Mouse (Mus musculus): ENCODE measurements around the gene Anapc5. TPM values are rescaled to one million over a fixed set of nuclear protein-coding genes. Genes with fewer than 3 reads are reported as not detected.

The Anapc5 gene
- total RNA-seq (2021), result 100 to 1,000 TPM; 222 to 229 TPM
- long read RNA-seq, experiment 1, transcript Anapc5-201 (17 exons, 2,760 nt), result major isoform, 169 of 322 reads
- long read RNA-seq, experiment 1, transcript Anapc5-218 (17 exons, 2,404 nt), result minor isoform, 103 of 322 reads
- long read RNA-seq, experiment 1, partial matches to known transcripts, result 17 of 322 reads
- long read RNA-seq, experiment 1, other reads (novel, unspliced or antisense), result 25 of 322 reads
- long read RNA-seq, experiment 2, transcript Anapc5-201 (17 exons, 2,760 nt), result major isoform, 124 of 255 reads
- long read RNA-seq, experiment 2, transcript Anapc5-218 (17 exons, 2,404 nt), result minor isoform, 84 of 255 reads
- long read RNA-seq, experiment 2, partial matches to known transcripts, result 18 of 255 reads
- long read RNA-seq, experiment 2, other reads (novel, unspliced or antisense), result 23 of 255 reads

DNA sequence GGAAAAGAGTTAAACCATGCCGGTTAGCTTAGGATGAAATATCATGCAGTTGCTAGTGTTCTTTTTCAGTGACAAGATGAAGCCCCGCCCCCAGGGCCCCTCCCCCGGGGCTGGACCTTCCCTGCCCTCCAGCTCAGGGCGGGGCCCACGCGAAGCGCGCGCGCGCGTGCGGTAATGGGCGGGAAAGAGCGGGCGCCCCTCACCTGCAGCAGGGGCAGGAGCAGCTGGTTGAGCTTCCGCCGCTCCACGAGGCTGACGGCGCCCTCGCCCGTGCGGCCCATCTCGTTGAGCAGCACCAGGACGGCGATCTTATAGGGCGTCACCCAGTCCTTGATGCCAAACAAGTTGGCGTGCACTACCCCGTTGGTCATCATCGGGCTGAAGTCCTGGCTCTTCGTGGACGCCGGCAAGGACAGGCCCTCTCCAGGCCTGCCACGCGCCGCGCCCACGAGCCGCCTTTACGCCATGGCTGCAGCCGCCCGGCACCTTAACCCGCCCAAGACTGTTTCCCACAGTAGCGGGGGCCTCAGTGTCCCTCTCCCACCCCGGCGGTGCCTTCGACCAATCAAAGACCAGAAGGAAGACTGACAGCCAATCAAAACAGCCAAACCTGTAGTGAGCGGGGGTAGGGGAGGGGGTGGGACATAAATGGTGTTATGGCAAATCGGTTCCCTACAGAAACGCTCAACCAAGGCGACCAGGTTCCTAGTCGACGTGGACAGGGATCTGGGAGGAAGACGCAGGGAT lies at the start of gene Anapc5:
Anapc5 (minus strand) TSS at position 563 of the 747 bp plus-strand sequence.
- H3K4me3 ChIP-seq, result peak within 1 kb of the TSS; percentile 87
- H3K27ac ChIP-seq, result peak within 1 kb of the TSS; percentile 92
- no peak for TF ChIP-seq CTCF (IDR thresholded peaks at IDR 0.05)
- peak; percentile 87 to 90 for DNase-seq (ENCODE audit: extremely low spot score in 1 of 2, low spot score in 2 of 2)
- intact Hi-C loops (cut with DNase I), result loop anchor here (1.0 kb wide), 1 partner anchor 29 kb away; the partner anchor contains the start of gene Rnf34

DNA sequence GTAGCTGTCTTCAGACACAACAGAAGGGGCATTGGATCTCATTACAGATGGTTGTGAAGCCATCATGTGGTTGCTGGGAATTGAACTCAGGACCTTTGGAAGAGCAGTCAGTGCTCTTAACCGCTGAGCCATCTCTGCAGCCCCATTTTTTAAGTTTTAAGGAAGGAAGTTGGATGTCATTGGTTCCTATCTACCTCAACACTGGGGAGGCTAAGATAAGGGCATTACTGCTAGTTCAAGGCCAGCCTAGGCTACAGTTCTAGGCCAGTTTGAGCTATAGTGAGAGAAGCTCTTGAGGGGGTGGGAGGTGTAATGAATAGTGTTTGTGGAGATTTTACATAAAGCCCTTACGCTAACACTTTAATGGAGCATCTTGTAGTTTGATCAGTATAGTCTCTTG lies 41.9 kb upstream of the Anapc5 start:
- no peak for DNase-seq (ENCODE audit: extremely low spot score in 1 of 2, low spot score in 2 of 2)
- Histone ChIP-seq H3K27ac (no peak overlapping the region), H3K4me3 (no peak overlapping the region)
- no peak for TF ChIP-seq CTCF (IDR thresholded peaks at IDR 0.05)
- intact Hi-C loops (cut with DNase I), result no loop called here

DNA sequence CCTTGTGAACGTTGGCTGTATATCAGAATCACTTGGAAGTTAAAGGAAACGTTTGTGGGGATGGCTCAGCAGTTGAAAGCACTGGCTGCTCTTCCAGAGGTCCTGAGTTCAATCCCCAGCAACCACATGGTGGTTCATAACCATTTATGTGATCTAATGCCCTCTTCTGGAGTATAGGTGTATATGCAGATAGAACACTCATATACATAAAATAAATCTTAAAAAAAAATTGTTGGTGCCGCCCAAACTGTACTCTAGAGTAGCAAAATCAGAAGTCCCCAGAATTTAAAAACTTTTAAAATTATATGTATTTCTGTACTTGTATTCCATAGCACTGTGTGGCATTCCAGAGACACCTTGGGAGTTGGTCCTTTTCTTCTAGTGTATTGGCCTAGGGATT lies 34.7 kb upstream of the Anapc5 start:
- Histone ChIP-seq H3K27ac (no peak overlapping the region), H3K4me3 (no peak overlapping the region)
- DNase-seq (ENCODE audit: extremely low spot score in 1 of 2, low spot score in 2 of 2), result no peak
- peak; percentile 22; the same call in 1 of the 2 replicates for TF ChIP-seq CTCF (IDR thresholded peaks at IDR 0.05)
- intact Hi-C loops (cut with DNase I), result no loop called here

DNA sequence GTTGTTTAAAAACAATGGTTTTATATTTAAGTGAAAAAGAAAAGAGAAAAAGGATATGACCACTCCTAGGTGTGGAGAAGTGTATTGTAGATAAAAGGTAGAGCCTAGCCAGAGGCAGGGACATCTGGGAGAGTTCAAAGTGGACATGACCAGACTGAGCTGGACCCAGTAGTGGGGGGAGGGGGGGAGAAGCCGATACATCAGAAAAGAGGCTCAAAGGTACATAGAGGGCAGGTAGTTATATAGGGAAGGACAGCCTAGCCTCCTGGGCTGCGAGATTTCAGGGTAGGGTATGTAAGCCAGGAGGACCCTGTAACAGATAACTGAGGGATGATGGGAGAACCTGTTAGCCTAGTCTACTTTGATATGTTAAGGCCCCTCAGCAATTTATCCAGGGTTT lies 31.5 kb upstream of the Anapc5 start:
- H3K4me3 ChIP-seq, result no peak overlapping the region
- no peak overlapping the region for H3K27ac ChIP-seq
- DNase-seq (ENCODE audit: extremely low spot score in 1 of 2, low spot score in 2 of 2), result no peak
- TF ChIP-seq CTCF (IDR thresholded peaks at IDR 0.05), result no peak
- intact Hi-C loops (cut with DNase I), result no loop called here

DNA sequence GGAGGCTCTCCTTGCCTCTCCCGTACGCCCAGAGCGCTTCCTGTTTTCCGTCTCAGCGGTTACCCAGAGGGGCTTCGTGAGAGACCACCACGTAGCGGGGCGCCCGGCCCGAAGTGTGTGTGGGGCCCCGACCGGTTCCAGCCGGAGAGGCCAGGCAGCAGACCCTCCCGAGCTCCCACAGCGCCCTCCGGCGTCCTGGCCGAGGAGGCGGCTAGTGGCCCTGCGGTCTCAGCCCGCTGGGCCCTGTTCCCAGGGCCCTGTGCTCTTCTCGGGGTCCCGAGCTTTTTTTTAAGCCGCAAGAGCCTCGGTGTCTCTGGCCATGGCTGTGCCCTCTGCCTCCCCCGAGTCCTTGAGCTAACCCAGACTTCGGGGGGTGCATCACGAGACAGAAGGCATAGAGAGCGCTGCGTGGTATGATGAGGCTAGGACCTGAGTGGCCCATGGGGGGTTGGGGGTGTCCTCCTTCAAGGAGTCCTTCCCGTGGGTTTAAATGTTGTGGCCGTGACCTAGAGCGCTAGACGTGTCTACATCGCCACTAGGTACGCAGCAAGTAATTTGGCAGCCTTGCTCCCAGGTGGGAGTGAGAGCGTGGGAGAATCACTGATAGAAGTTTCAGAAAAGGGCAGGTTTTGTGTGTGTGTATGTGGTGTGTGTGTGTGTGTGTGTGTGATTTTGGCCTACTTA lies 29.3 kb upstream of the Anapc5 start:
- H3K27ac ChIP-seq, result peak overlapping the region; percentile 97
- peak overlapping the region; percentile 95 for H3K4me3 ChIP-seq
- intact Hi-C loops (cut with DNase I), result loop anchor here (1.0 kb wide), 1 partner anchor 29 kb away; the partner anchor contains the start of gene Anapc5
- peak; percentile 40 for TF ChIP-seq CTCF (IDR thresholded peaks at IDR 0.05)
- peak in 1 of 2 experiments; percentile 21 for DNase-seq (ENCODE audit: extremely low spot score in 1 of 2, low spot score in 2 of 2)

DNA sequence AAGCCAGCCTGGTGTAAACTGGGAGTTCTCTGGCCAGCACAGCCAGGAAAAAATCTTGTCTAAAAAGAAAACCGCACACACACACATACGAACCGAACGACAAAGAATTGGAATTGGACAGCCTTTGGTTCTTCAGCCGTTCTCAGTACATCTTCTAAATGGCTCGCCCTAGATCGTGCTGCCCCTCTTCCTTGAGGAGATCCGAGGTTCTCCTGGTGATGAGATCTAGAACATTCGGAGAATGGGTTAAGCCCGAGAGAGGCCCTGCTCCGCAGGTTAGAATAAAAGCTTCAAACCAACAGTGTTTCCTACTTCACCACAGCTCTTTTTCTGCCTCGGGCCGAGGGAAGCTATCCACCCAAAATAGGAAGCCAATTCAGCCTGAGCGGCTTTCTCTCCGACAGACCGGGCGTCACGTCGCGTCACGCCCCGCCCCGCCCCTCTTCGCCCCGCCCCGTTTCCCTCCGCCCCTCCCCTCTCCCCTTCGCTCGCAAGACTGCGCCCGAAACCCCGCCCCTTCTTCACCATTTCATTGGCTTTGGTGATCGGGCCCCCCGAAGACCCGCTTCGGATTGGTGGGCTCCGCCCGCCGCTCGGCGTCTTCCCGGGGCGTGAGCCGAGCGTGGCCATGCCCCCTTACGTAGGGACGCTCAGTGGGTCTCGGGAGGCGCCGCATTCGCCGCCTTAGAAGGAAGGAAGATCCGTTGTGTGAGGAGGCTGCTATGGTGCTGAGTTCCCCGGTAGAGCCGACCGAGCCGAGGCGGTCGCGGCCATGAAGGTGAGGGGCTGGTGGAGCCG lies 28.6 kb upstream of the Anapc5 start, which contains the start of gene Rnf34:
Rnf34 (plus strand) TSS at position 528 of the 798 bp plus-strand sequence.
- Histone ChIP-seq H3K27ac (peak within 1 kb of the TSS; percentile 97), H3K4me3 (peak within 1 kb of the TSS; percentile 95)
- intact Hi-C loops (cut with DNase I), result loop anchor here (1.0 kb wide), 1 partner anchor 28 kb away; the partner anchor contains the start of gene Anapc5
- no peak for TF ChIP-seq CTCF (IDR thresholded peaks at IDR 0.05)
- peak; percentile 95 to 98 for DNase-seq (ENCODE audit: extremely low spot score in 1 of 2, low spot score in 2 of 2)

DNA sequence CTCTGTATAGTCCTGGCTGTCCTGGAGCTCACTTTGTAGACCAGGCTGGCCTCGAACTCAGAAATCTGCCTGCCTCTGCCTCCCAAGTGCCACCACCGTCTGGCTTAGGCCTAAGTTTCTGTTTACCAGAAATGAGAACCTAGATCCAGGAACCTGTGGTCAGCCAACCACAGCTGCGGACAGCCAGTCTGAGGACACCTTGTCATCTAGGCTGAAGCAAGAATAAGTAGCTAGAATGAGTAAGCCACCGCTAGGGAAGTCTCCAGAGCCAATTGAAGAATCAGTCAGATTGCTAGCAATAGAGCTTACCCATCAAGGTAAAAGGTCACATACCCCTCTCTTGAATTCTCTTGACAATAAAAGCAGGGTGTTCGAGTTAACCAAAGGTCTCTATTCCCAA lies 22.7 kb upstream of the Anapc5 start:
- no peak overlapping the region for H3K4me3 ChIP-seq
- no peak for DNase-seq (ENCODE audit: extremely low spot score in 1 of 2, low spot score in 2 of 2)
- no peak overlapping the region for H3K27ac ChIP-seq
- no peak for TF ChIP-seq CTCF (IDR thresholded peaks at IDR 0.05)
- intact Hi-C loops (cut with DNase I), result no loop called here

DNA sequence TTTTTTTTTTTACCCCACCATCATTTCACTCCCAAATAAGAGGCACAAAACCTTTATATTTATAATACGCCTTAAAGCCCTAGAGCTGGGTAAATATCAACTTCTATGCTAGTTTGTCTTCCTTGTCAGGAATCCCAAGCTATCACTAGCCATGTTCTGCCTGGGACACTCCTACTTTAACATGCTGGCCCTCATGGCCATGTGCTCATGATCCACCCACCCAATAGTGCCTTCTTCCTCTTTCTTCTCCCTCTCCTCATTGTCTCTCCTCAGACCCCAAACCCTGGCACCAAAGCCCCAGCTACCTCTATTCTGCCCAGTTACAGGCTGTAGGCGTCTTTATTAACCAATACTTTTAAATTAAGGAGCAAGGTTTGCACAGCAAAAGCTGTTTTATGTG lies 20.0 kb upstream of the Anapc5 start:
- H3K4me3 ChIP-seq, result no peak overlapping the region
- no peak for DNase-seq (ENCODE audit: extremely low spot score in 1 of 2, low spot score in 2 of 2)
- H3K27ac ChIP-seq, result no peak overlapping the region
- no peak for TF ChIP-seq CTCF (IDR thresholded peaks at IDR 0.05)
- intact Hi-C loops (cut with DNase I), result no loop called here

DNA sequence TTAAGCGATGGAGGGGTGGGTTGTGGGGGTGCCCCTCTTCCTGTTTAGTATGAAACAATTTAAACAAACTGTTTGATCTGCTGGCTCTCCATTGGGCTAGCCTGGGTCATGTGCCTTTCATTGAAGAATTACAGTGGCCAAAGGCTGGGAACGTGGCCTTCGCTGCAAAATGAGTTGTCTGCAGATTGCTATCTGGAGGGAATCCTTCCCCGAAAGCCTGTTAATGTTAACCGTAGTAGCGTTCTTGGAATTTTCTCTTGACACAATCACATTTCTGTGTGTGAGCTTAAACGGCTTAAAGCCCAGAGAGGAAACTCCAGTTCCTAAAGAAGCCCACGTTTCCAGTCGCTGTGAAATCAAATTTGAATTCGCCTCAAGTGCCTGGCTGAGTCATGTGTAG lies 11.9 kb upstream of the Anapc5 start:
- no peak for DNase-seq (ENCODE audit: extremely low spot score in 1 of 2, low spot score in 2 of 2)
- intact Hi-C loops (cut with DNase I), result no loop called here
- Histone ChIP-seq H3K4me3 (no peak overlapping the region), H3K27ac (no peak overlapping the region)
- no peak for TF ChIP-seq CTCF (IDR thresholded peaks at IDR 0.05)

DNA sequence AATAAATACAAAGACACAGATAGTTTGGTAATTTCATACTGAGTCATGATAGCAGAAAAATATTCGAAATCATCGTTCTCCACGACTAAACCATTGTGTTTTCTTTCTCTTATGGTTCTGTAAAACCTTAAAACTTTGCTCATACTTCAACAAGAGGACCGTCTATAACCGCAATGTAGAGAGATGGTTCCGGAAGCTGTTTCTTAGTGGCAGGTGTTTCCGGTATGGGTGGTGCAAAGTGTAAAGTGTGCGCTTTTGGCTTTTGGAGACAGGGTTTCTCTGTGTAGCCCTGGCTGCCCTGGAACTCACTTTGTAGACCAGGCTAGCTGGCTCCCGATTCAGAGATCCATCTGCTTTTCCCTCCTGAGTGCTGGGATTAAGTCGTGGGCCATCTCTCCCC lies 11.4 kb upstream of the Anapc5 start:
- no peak overlapping the region for H3K27ac ChIP-seq
- no peak for DNase-seq (ENCODE audit: extremely low spot score in 1 of 2, low spot score in 2 of 2)
- H3K4me3 ChIP-seq, result no peak overlapping the region
- no peak for TF ChIP-seq CTCF (IDR thresholded peaks at IDR 0.05)
- intact Hi-C loops (cut with DNase I), result no loop called here

DNA sequence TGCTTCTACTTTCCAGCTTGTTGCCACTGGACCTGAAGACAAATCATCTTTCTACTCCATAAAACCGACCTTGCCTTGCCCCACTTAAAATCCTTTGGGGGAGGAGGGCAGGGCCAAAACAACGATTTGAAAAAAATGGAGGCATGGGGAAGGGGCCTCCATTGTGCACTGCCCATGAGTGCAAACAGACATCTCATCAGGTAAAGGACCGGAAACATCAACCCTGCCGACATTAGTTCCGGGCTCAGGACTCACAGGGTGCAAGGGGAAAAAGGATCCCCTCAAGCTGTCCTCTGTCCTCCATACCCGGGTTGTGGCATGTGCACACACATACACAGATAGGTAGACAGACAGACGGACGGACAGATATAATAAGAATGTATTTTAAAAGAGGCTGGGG lies 4.0 kb upstream of the Anapc5 start:
- TF ChIP-seq CTCF (IDR thresholded peaks at IDR 0.05), result no peak
- DNase-seq (ENCODE audit: extremely low spot score in 1 of 2, low spot score in 2 of 2), result no peak
- Histone ChIP-seq H3K4me3 (no peak overlapping the region), H3K27ac (no peak overlapping the region)
- intact Hi-C loops (cut with DNase I), result no loop called here
